Mouse (Mus musculus): ENCODE data around the gene Fancg. TPM values are rescaled to one million over a fixed set of nuclear protein-coding genes. Genes with fewer than 3 reads are reported as not detected.

Fancg gene
- total and polyA plus RNA-seq, 3 experiments = 13.2 to 18.7 (median 13.7) TPM

- peaks cover 8 to 25% of the 10 kb centered on the region in 2 experiments for H3K4me1 ChIP-seq (ENCODE audit: control insufficient read depth in 1 of 2, insufficient read depth in 2 of 2)
- in situ Hi-C loops (cut with MboI; ENCODE audit: low pct_ligation_motif_present, low pct_unique_long_range_greater_than_20kb, low sequenced_read_pairs) = no loop called here
- dilution Hi-C loops (cut with MboI; ENCODE audit: extremely low pct_ligation_motif_present, extremely low pct_unique_long_range_greater_than_20kb, low sequenced_read_pairs) = no loop called here
- peak within 1 kb of the TSS; percentile 89 for H3K4me2 ChIP-seq (ENCODE audit: insufficient read depth, low read depth, poor library complexity, severe bottlenecking)
- peak within 1 kb of the TSS; percentile 34; the same call in 1 of the 2 replicates for H3K27ac ChIP-seq (ENCODE audit: insufficient read depth, low read depth)
- no peaks in the 10 kb centered on the region for H3K9me3 ChIP-seq (replicated peaks; ENCODE audit: low read length)
- peak within 1 kb of the TSS; percentile 76 for H3K9ac ChIP-seq (ENCODE audit: insufficient read depth, low read depth)
- H3K79me2 ChIP-seq (replicated peaks; ENCODE audit: control insufficient read depth, extremely low read depth, insufficient read depth, poor library complexity, severe bottlenecking) = peaks cover 10% of the 10 kb centered on the region
- H3K36me3 ChIP-seq (replicated peaks in 1 of 2; ENCODE audit: control insufficient read depth in 1 of 2, insufficient read depth in 1 of 2, low read length in 1 of 2) = peaks cover 51 to 84% of the 10 kb centered on the region in 2 experiments
- peak; percentile 93 for DNase-seq (ENCODE audit: extremely low read depth)
- peak within 1 kb of the TSS; percentile 59 to 77 (median 59) for H3K4me3 ChIP-seq (replicated peaks in 1 of 3; ENCODE audit: low read depth in 2 of 3, low read length in 2 of 3, poor library complexity in 1 of 3)
- no peaks in the 10 kb centered on the region for H3K27me3 ChIP-seq (replicated peaks)
- TF ChIP-seq SIN3A (IDR thresholded peaks at IDR 0.05; ENCODE audit: low read length) = peak; percentile 93
- TF ChIP-seq MAX (IDR thresholded peaks at IDR 0.05; ENCODE audit: low read length) = peak; percentile 82
- peak; percentile 33 for TF ChIP-seq IRF4 (IDR thresholded peaks at IDR 0.05; ENCODE audit: low read depth, low read length)
- TF ChIP-seq CHD2 (IDR thresholded peaks at IDR 0.05; ENCODE audit: low read length) = peak; percentile 66
- peak; percentile 68 for TF ChIP-seq NELFE (IDR thresholded peaks at IDR 0.05; ENCODE audit: low read depth, low read length)
- TF ChIP-seq CTCF (conservative IDR thresholded peaks at IDR 0.05 in 1 of 2, IDR thresholded peaks at IDR 0.05 in 1 of 2; ENCODE audit: low read depth in 2 of 2, low read length in 2 of 2) = peak; percentile 58 to 91; a peak in 3 of 4 replicates
- peak; percentile 74; the same call in 1 of the 2 replicates for TF ChIP-seq MYC (IDR thresholded peaks at IDR 0.05; ENCODE audit: low read depth, low read length)
- TF ChIP-seq TCF12 (IDR thresholded peaks at IDR 0.05; ENCODE audit: low read depth, low read length) = peak; percentile 83
- TF ChIP-seq RAD21 (IDR thresholded peaks at IDR 0.05; ENCODE audit: low read depth, low read length) = peak; percentile 50
- TF ChIP-seq UBTF (IDR thresholded peaks at IDR 0.05; ENCODE audit: low read depth, low read length) = no peak
- TF ChIP-seq GABPA (IDR thresholded peaks at IDR 0.05; ENCODE audit: insufficient replicate concordance, low read depth, low read length) = peak; percentile 84
- no peak for TF ChIP-seq ZKSCAN1 (IDR thresholded peaks at IDR 0.05; ENCODE audit: borderline replicate concordance, low read depth, low read length)
- TF ChIP-seq MAFK (IDR thresholded peaks at IDR 0.05; ENCODE audit: insufficient replicate concordance, low read length) = no peak
- 0 out of 2 replicates have a peak, but pooled peaks have one; percentile 31 for TF ChIP-seq JUND (conservative IDR thresholded peaks at IDR 0.05; ENCODE audit: low read depth, low read length)
- no peak for TF ChIP-seq EP300 (IDR thresholded peaks at IDR 0.05; ENCODE audit: low read length)
- 0 out of 2 replicates have a peak, but pooled peaks have one; percentile 26 for TF ChIP-seq ETS1 (conservative IDR thresholded peaks at IDR 0.05; ENCODE audit: low read depth, low read length)
- TF ChIP-seq USF1 (IDR thresholded peaks at IDR 0.05; ENCODE audit: low read depth, low read length) = no peak
- TF ChIP-seq ELF1 (IDR thresholded peaks at IDR 0.05; ENCODE audit: low read depth, low read length) = peak; percentile 93
- TF ChIP-seq HCFC1 (IDR thresholded peaks at IDR 0.05; ENCODE audit: low read depth, low read length) = peak; percentile 89
- TF ChIP-seq JUN (IDR thresholded peaks at IDR 0.05; ENCODE audit: insufficient read depth, low read depth, low read length) = no peak
- TF ChIP-seq MXI1 (IDR thresholded peaks at IDR 0.05; ENCODE audit: low read depth, low read length) = peak; percentile 88
- TF ChIP-seq PAX5 (IDR thresholded peaks at IDR 0.05; ENCODE audit: low read length) = no peak
- peak; percentile 77; the same call in 1 of the 2 replicates for TF ChIP-seq MAZ (IDR thresholded peaks at IDR 0.05; ENCODE audit: low read depth, low read length)
- TF ChIP-seq POLR2A (IDR thresholded peaks at IDR 0.05; ENCODE audit: low read depth, low read length) = peak; percentile 83
- TF ChIP-seq CHD1 (IDR thresholded peaks at IDR 0.05; ENCODE audit: low read depth, low read length) = no peak
- TF ChIP-seq ZC3H11A (IDR thresholded peaks at IDR 0.05; ENCODE audit: low read depth, low read length) = no peak
- 0 out of 2 replicates have a peak, but pooled peaks have one; percentile 56 for TF ChIP-seq RCOR1 (conservative IDR thresholded peaks at IDR 0.05; ENCODE audit: low read depth, low read length)
- peak; percentile 63; the same call in 1 of the 2 replicates for TF ChIP-seq ZNF384 (IDR thresholded peaks at IDR 0.05; ENCODE audit: low read depth, low read length)
- peak; percentile 94; the same call in 1 of the 2 replicates for TF ChIP-seq POLR2AphosphoS2 (IDR thresholded peaks at IDR 0.05; ENCODE audit: low read depth, low read length)
- no peak for TF ChIP-seq USF2 (conservative IDR thresholded peaks at IDR 0.05; ENCODE audit: low read depth, low read length)
- TF ChIP-seq TBP (conservative IDR thresholded peaks at IDR 0.05; ENCODE audit: low read depth, low read length) = peak; percentile 50; the same call in 1 of the 2 replicates
- TF ChIP-seq MEF2A (IDR thresholded peaks at IDR 0.05; ENCODE audit: borderline replicate concordance, low read depth, low read length) = peak; percentile 54; the same call in 1 of the 2 replicates
- peak; percentile 80 for TF ChIP-seq KAT2A (IDR thresholded peaks at IDR 0.05; ENCODE audit: insufficient replicate concordance, low read length)
- 0 out of 2 replicates have a peak, but pooled peaks have one; percentile 31 for TF ChIP-seq BHLHE40 (IDR thresholded peaks at IDR 0.05; ENCODE audit: low read depth, low read length)
- TF ChIP-seq SMC3 (IDR thresholded peaks at IDR 0.05; ENCODE audit: low read depth, low read length) = peak; percentile 65
- TF ChIP-seq ZMIZ1 (IDR thresholded peaks at IDR 0.05; ENCODE audit: low read depth, low read length) = peak; percentile 70; the same call in 1 of the 2 replicates
- TF ChIP-seq E2F4 (IDR thresholded peaks at IDR 0.05; ENCODE audit: insufficient replicate concordance, low read depth, low read length) = 0 out of 2 replicates have a peak, but pooled peaks have one; percentile 48
Measured at GRCm38 (mm10) chr4:43025084-43025960, 15.0 kb upstream of the Fancg start, which contains the start of gene Pigo. TSS of gene Pigo (minus strand) at chr4:43025819.
